Mouse (Mus musculus) kidney, postnatal 36 days (tissue): ENCODE measurements around the gene Gm29735.

ENCODE experiments used
- DNase-seq, 2 experiments: peaks; one replicate each; pipeline ENCODE4 v3.0.0; 2021 to 2022; ENCODE audit warnings: mixed read lengths in 2 of 2

The Gm29735 gene

DNA sequence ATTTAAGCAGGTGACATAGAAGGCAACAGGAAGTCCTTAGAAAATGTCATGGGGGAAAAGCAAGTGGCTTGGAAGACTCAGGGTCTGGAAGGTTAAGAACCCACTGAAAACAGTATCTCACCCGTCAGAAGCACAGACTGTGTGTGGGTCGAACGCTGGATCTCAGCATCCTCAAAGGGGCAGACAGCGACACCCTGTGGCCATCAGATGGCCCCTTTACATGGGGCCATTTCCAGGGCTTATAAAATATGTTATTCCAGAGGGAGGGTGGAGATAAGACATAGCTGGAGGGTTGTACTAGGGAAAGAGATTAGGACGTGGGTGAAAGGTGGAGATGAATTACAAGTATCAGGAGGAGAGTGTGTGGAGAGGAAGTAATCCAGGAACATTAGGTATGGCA, 37.3 kb downstream of the Gm29735 start:
- DNase-seq: peak in 1 of 2 experiments; percentile 49
